Mouse (Mus musculus) neural tube, embryonic 10.5 days (tissue): ENCODE measurements around the gene Disp2.

Experiments
- DNase-seq: peaks from one replicate; pipeline ENCODE4 v3.0.0-alpha.2; 2017; ENCODE audit warnings: low spot score; ENCODE audit errors: extremely low spot score

The Disp2 gene

DNA sequence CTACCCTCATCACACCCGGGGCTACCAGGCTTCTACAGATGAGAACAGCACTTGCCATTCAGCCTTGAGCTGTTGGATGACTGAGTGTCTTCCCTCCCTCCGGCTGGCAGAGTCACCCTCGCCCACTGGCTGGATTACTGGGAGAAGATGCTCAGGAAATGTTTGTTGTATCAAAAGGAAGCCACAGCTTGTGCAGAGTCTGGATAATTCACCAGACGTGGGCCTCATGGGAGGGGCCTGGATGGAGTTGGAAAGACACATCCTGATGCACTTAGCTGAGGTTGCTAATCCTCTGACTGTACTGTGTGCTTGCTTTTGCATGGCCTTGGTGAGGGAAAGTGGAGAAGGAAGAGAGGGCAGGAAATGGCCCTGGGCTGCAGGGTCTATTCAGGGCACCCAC is 23.4 kb upstream of the Disp2 start:
- DNase-seq, result no peak

DNA sequence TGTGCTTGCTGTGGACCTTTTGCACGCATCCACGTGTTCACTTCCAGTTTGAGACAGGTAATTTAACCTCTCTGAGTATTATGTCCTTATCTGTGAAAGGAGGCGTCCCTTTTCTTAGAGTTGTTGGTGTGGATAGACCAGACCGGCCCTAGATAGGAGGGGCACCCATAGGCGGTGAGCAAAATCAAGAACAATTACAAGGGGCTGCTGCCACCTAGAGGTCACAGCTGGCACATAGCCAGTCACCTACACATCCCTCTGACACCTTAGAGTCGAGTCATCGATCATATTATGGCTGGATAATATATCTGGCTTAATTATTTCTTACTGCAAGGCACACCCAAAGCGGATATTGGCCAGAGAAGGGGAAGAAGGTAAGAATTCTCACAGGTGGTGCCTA is 19.7 kb upstream of the Disp2 start:
- DNase-seq, result peak; percentile 65

DNA sequence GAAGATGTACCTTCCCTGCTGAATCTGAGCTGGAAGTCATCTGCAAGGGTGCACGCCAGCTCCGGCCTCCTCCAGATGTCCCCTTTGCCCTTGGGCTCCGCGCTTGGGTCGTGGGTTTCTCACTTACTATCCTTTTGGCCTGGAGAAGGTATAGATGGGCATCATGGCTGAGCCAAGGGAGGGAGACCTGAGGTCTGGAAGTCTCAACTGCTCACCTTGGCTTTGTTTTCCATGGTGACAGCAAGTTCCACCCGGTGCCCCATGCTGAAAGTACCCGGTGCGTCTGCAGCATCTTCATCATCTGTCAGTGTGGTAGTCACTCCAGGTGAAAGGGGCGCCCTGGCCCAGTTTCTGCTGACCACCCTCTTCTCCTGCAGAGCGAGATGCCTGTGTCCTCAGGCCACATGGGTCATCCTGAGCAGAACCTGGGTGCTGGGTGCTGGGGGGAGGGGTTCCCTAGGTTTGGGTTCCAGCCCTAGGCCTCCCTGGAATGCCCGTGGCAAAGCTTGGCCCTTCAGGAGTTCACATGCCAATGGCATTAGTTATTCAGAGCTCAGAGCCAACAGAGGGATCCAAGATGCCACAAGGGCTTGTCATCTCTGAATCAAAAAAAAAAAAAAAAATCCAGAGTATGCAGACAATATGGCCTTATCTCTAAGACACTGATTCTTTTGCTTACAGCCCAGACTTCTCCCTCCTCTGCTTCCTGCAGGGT is 19.1 kb upstream of the Disp2 start:
- no peak for DNase-seq

DNA sequence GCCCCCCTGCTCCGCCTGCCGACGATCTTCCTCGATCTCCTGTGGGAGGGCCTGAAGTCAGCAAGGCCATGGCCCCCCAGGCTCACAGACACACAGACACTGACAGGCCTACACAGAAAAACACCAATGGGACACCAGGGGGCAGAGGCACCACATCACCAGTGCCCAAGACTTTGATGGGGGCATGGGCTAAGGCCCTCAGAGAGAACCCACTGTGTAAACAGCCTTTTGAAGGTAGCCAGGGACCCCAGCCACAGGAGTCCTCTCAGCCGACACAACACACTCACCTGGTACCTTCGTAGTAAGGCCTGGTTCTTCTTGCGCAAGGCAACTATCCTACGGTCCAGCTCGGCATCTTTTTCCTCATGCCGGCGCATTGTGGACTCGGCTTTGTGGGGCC is 18.2 kb upstream of the Disp2 start:
- DNase-seq, result no peak

DNA sequence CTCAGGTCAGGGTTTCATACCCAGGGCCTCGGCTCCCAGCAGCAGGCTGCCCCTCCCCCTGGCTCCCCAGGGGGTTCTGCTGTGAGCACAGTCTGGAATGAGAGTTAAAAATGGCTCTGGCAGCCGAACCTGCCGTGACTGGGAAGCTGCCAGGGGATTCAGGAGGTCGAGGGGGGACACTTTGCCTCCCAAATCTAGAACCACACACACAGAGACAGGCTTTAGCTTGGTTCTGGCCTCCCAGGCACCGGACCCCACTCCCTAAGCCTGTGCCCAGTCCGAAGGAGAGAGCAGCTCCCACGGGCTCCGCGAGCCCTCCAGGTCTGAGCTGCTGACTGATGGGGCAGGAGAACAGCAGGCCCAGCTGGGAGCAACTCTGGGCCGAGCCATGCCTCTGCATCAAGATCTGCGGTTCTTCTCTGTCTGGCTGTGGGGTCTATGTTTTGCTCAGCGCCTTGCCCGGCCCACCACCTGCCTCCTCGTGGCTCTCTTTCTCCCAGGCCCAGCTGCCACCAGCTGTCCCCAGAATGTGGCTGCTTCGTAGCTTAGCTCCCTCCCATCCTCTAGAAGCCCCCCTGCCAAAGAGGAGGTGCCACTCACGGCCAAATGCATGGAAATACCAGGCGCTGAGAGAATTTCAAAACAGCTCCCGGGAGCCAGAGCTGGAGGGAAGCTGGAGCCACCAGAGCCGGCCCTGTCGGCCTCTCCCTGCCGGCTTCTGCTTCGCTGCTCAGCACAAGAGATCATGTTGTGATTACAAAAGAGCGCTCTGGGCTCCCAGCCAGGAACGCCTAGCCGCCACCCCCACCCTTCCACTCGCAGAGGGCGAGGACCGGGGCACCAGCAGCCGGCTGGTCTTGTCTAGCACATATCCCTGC is 17.4 kb upstream of the Disp2 start, which contains the start of gene Ccdc9b:
Gene Ccdc9b (minus strand): TSS at position 756 of the 878 bp plus-strand sequence.
- DNase-seq, result peak; percentile 68

DNA sequence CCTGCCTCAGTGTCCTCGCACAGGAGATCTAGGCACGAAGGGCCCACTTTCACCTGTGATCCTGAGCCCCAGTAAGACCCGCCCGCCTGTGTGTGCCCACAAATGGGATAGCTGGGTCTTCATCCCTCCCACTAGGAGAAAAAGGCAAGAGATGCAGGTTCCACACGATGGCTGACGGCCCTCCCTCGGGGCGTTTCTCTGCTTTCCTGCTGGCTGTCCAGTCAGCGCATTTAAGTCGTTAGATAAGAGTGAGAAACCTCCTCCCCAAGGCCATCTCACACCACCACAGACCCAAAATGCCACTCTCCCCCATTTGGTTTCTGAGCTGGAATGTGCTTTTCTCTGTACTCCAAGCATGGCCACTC is 16.8 kb upstream of the Disp2 start:
- DNase-seq, result no peak

DNA sequence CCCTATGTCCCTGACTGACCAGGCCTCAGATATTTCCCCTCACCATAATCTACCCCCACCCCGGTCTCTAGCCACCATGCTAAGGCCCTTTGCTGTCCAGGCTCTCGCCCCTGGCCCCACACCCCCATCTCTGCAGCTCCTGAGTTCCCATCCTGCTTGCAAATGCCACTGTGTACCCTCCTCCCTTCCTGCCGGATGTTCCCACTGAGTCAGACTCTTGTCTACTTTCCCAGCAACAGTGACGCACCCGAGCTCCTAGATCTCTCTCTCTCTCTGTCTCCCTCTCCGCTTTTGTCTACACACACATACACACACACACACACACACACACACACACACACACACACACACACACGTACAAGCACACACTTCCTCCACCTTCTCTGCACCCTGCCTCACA is 16.1 kb upstream of the Disp2 start:
- DNase-seq, result no peak

DNA sequence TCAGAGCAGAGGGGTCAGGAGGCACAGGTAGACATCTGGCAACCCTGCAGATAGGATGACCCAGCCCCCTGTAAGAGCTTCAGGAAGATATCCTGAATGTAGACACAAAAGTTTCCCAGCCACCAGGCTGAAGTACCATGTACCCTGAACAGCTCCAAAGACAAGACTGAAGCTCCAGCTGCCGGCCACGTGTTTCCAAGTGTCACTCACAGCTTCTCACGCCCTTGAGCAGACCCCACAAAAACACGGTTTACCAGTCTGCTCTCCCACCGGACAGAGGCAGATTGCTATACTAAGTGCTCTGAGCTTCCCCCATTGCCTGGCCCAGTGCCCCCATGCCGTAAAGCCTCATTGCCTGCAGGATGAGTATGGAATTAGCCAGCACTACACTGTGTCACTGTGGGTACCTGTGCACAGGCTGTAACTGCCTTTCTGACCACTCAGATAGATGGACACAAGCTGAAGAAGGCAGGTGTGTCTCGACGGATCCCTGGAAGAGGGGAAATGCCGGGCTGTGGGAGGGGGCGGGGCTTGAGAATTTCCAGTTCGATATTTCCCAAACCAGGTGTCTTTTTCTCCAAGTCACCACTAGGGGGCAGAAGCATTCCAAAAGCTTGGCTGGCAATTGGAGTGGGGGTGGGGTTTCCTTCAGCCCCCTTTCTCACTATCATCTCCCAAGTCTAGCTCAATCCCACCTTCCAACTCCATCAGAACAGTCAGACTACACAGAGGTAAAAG is 15.3 kb upstream of the Disp2 start:
- DNase-seq, result peak; percentile 54

DNA sequence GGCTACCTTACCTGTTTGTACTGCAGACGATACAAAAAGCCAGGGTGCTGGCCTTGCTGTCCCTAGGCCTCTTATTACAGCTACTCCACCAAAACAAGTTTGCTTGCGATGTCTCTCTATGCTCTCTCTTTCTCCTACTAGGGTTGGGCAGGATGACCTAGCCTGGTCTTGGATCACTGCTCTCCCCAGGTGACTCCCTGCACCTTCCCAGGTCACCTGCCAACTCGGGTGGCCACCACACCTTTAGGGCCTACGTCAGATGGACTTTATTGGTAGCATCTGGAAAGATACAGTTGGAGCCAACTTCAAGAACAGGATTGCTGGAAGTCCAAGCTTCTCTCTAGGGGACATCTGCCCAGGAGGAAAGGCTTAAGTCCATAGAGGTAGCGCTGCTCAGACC is 14.6 kb upstream of the Disp2 start:
- no peak for DNase-seq

DNA sequence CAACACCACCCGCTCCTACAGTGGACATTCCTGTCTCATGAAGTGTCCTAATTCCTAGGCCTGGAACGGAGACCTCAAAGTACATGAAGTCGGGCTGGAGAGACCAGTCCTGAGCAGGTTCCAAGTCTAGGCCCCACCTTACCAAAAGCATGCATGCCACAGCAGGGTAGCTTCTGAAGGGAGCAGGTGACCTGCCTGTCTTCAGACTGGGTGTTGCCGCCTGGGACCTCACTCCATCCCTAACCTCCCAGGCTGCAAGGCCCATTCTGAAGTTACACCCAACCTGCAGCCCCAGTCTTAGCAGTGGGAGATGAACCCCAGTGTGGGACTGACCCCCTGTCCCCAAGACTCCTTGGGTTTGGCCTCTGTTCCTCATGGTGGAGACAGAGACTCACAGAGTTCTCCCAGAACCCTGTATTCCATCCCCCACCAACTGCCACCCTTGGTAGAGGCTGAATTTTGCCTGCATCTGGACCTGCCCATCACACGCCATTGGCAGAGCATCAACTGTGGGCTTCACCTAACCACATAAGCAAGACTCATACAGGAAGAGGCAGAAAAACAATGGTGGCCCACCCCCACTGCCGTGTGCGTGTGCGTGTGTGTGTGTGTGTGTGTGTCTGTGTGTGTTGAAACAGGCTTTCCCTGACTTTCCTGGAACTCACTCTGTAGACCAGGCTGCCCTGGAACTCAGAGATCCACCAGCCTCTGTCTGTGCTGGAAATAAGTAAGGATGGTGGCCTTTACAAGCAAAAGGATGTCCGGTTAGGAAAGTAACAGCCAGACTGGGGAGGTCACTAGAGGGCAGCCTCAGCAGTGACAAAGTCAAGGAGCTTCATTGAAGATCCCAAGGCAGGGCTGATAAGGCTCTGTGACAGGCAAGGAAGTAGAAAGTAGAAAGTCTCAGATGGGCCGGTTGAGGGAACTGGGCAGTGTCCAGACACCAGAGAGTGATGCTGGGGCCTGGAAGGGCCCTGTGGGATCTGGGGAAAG is 13.2 kb upstream of the Disp2 start:
- DNase-seq, result no peak

DNA sequence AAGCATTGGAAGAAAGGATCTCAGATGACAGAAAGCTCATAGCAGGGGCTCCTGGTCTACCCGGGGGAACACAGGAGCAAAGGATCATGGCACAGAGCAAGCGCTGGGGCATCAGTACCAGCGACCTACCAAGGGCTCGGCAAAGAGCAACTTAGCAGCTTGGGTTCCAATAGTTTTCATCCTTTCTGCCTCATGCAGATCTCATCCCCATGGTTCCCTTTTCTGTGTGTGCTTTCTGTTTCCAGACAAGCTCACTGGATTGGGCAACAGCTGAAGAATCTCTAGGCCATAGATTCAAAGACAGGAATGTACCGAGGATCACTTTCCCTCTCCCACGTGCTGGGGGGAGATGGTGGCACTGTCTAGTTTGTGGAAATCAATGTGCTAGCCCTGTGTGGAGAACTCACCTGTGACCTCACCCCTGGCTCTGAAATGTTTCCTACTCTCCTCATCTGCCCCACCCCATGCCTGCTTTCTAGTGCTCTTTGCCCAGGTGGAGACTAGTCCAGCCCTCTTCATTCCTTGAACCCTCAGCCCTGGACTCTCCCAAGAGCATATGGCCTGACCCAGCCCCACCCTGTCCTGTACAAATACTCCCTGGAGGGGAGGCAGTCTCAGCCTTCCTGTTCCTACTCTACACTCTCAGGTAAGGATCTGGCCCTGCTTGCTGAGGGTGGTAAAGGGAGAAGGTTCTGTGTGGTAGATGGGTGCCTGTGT is 7.2 kb upstream of the Disp2 start, which contains the start of gene Phgr1:
Gene Phgr1 (plus strand): TSS at position 612 of the 717 bp plus-strand sequence.
- no peak for DNase-seq

DNA sequence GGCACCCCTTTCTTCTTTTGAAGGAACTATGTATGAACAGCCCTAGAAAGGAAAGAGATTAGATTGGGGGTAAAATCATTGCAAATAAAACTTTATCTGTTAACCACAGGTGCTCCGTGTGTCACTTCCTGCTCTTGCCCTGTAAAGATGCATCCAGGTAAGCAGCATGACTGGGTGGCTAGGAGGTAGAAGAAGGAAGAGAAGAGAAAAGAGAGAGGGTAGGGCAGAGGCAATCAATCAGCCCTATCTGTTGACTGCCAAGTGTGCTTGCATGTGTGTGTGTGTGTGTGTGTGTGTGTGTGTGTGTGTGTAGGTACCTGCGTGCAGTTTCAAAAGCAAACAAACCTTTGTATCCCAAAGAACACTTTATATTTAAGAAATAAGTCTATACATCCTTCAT is 5.0 kb upstream of the Disp2 start:
- no peak for DNase-seq

DNA sequence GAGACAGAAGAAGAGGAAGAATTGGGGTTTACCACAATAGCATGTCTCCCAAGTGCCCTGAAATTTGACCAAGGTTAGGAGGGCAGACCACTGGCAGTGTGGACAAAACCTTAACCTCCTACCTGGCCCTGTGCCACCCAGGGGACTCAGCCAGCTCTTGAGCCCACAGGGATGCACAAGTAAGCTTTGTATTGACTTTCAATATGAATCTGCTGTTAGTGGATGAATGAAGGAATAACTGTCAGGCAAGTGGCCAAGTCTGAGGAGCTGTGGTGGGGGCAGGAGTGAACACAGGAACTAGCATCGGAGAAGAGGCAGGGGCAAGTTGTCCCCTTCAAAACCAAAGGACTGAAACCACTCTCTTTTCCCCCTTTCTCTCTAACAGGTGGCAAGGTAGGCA is 4.1 kb upstream of the Disp2 start:
- DNase-seq, result no peak

DNA sequence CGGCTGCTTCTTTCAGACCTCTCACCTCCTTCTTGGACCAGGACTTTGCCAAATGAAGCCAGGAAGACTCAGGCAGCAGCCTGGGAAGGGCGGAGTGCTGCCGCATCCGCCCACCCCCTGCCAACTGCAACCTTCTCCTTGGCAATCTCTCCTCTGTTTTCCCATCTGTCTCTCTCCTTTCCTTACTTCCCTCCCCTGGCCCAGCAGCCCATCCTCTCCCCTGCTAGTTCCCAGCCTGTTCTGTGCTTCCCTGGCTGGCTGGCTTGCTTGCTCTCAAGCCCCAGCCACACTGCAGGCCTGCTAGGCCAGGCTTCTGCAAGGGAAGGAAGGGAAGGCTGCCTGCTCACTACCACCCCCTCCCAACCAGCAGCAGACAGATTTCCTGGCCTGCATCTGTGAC is 3.7 kb upstream of the Disp2 start:
- DNase-seq, result no peak

DNA sequence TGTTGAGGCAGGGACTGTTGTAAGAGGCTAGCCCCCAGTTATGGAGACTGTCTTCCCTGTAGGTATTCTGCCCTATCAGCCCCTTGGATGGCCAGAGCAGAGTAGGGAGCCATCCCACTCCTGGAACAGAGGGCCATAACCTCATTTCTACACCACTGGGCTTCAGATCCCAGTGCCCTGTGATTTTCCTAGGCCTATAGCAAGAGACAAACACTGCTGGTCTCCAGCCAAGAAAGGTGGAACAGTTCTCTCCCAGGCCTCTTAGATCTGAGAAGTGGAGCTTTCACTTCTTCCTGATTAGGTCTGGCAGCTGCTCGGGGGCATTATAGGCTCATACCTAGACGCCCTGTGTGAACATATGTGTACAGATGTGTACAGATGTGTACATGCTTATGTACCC is 3.2 kb upstream of the Disp2 start:
- no peak for DNase-seq

DNA sequence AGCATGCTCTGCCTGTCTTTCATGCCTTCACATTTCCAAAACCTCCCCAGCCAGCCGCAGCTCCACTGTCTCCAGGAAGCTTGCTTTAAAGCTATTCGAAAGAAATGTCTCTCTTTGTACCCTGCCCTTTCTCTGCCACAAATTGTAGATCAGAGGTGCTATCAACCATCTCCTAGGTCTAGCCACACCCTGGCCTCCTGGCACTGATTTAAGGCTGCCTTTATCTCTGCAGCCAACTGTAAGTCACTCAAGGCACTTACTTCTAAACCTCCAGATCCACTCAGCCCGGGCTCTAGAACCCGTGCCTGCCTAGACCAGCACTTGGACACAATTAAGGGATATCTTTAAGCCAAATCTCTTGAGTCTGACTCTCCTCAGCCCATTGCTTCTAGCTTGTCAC is 1.1 kb upstream of the Disp2 start:
- DNase-seq, result no peak

DNA sequence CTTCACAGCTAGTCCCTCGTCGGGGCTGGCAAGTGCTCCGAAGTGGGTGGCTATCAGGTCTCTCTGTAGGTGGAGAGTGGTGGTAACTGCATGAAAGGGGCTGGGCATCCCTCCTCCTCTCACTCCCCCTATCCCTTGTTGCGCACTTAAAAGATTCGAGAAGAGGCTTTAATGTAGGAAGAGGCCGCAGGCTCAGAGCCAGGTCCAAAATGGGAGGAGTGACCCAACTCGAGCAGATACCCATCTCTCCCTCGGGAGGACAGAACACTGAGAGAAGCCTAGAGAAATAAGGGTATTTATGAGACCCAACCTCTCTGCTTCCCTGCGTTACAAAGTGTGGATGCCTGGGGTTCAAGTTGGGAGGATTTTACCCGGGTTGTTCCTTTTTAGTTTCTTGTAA is 454 bp upstream of the Disp2 start:
- DNase-seq, result peak; percentile 26

DNA sequence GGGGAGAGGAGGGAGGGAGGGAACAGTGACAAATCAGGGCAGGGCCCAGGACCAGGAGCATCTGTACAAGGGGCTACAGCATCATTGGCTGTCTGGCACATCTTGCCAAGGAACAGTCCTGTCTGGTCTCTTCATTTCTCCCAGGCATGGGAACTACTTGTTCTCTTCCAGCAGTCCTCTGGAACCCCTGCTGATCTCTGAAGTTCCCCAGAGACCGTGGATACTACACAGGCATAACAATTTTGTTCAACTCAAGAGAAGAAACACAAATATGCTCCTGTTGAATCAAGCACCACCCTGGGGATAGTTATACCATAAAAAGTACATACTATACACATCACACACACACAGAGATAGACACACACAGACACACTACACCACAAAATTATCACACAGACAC is 1.6 kb downstream of the Disp2 start:
- DNase-seq, result no peak

DNA sequence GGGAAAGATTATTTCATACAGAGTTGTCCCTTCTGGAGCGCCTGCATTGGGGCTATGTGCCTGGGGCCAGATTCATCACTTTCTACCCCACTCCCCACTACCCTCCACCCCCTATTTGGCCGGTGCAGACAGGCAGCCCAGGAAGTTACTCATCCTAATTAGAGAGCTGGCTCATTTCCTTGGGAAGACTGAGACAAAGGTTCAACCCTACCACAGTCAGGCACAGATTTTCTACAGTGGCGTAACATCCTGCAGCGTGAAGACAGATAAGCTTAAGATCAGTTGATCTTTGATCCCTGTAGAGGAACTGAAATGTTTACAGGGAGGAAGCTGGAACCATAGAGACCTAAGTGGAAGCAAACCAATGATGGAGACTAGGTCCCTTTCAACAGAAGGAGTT is 2.8 kb downstream of the Disp2 start:
- DNase-seq, result no peak

DNA sequence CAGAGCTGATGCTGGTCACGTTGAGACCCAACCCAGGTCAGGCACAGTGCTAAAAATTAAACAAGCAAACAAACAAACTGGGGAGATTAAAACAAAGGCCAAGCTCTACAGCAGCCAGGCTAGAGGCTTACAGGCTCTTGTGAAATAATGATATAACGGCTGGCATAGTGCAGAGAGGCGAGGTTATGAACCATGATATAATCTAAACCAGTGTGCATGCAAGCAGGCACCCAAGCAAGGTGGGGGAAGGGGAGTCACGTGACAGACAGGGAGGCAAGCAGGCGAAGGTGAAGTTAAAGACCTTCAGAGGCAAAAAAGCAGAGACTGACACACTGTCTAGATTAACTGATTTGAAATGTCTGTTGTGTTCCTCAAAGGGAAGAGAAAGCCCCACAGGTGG is 3.6 kb downstream of the Disp2 start:
- DNase-seq, result no peak
